Mouse (Mus musculus) hindbrain, embryonic 12.5 days (tissue): Measurements from ENCODE around the gene Igf2bp2. TPM values are rescaled to one million over a fixed set of nuclear protein-coding genes. Genes with fewer than 3 reads are reported as not detected.

Source experiments
- ATAC-seq: fragments of 200-750 bp; cut with Nextera tagmentation; 2 replicates; pipeline ENCODE4 v1.8.0; 2017; ENCODE audit warnings: moderate TSS enrichment; ENCODE audit not compliant: low FRiP score
- H3K27ac ChIP-seq: fragments of 300-500 bp; sonication (generic); 2 replicates; pipeline ENCODE4 v1.5.1; 2016; ENCODE audit warnings: mild to moderate bottlenecking
- H3K27me3 ChIP-seq: fragments of 300-500 bp; sonication (generic); 2 replicates; pipeline ENCODE4 v1.6.1; 2016; ENCODE audit warnings: mild to moderate bottlenecking
- H3K36me3 ChIP-seq: fragments of 300-500 bp; sonication (generic); 2 replicates; pipeline ENCODE4 v1.6.1; 2016; ENCODE audit warnings: mild to moderate bottlenecking
- H3K4me1 ChIP-seq: fragments of 300-500 bp; sonication (generic); 2 replicates; pipeline ENCODE4 v1.6.1; 2016
- H3K4me2 ChIP-seq: fragments of 300-500 bp; sonication (generic); replicated peaks from 2 replicates; pipeline ENCODE4 v1.6.1; 2016; ENCODE audit warnings: mild to moderate bottlenecking
- H3K4me3 ChIP-seq: fragments of 300-500 bp; sonication (generic); 2 replicates; pipeline ENCODE4 v1.5.1; 2016; ENCODE audit warnings: mild to moderate bottlenecking
- H3K9ac ChIP-seq: fragments of 300-500 bp; sonication (generic); 2 replicates; pipeline ENCODE4 v1.6.1; 2016; ENCODE audit warnings: mild to moderate bottlenecking, moderate library complexity
- H3K9me3 ChIP-seq: fragments of 300-500 bp; sonication (generic); replicated peaks from 2 replicates; pipeline ENCODE4 v1.6.1; 2016; ENCODE audit warnings: mild to moderate bottlenecking
- WGBS: fragments of 180-500 bp; shearing (Covaris S2); methylation state at CpG from one replicate; pipeline ENCODE4 v1.1.7; 2016; 5-methylcytosine and 5-hydroxymethylcytosine counted together
- polyA plus RNA-seq: library from polyadenylated mRNA; unstranded; fragments of >200 nt; fragmentation: Nextera tagmentation; extraction: Ambion mirVana; gene quantifications from 2 replicates; pipeline ENCODE4 v1.2.1, GENCODE M21; 2016

The Igf2bp2 gene
- 89.9 and 93.6 TPM in 2 replicates for polyA plus RNA-seq

- ATAC-seq, result peak; percentile 79
- Histone ChIP-seq H3K9me3 (no peaks in the 10 kb centered on the region), H3K27me3 (no peaks in the 10 kb centered on the region), H3K4me3 (peak within 1 kb of the TSS; percentile 77), H3K4me1 (peaks cover 31% of the 10 kb centered on the region), H3K4me2 (peak within 1 kb of the TSS; percentile 84), H3K36me3 (no peaks in the 10 kb centered on the region), H3K9ac (peak within 1 kb of the TSS; percentile 97), H3K27ac (peak within 1 kb of the TSS; percentile 86)
- WGBS, result 0% methylated on average over 86 of the region's 131 CpGs
Observed at GRCm38 (mm10) chr16:22162512-22163455, at the start of gene Igf2bp2. Gene Igf2bp2, minus strand, starts transcription at chr16:22163299.

DNA sequence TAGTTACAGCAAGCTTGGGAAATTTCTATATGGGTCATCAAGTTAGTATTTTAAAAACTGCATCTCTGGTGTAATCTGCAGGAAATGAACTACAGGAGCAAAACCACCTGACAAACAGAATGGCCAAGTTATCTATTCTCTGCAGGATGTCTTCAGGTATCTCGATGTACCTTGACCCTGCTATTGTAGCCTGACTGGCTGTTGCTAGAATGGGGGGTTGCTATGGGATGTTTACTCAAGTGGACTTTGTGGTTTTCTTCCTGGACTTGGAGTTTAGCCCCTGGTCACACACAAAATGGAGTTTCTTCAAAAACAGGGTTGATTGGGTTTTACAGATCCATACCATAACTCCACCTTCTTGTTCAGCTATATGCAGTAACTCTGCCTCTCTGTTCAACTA is 40.4 kb upstream of the Igf2bp2 start:
- Histone ChIP-seq H3K9ac (no peak overlapping the region), H3K9me3 (no peaks in the 10 kb centered on the region), H3K4me3 (no peak overlapping the region), H3K27me3 (no peaks in the 10 kb centered on the region), H3K36me3 (no peaks in the 10 kb centered on the region), H3K4me1 (no peaks in the 10 kb centered on the region), H3K4me2 (no peak overlapping the region), H3K27ac (no peak overlapping the region)
- no peak for ATAC-seq
- 97% methylated on average over 1 of the region's 1 CpGs for WGBS

GRCm38 (mm10) chr16:22201858-22202257 is 38.8 kb upstream of the Igf2bp2 start:
- Histone ChIP-seq H3K9ac (no peak overlapping the region), H3K27me3 (no peaks in the 10 kb centered on the region), H3K9me3 (no peaks in the 10 kb centered on the region), H3K4me1 (no peaks in the 10 kb centered on the region), H3K36me3 (no peaks in the 10 kb centered on the region), H3K27ac (no peak overlapping the region), H3K4me2 (no peak overlapping the region), H3K4me3 (no peak overlapping the region)
- WGBS, result 83% methylated on average over 3 of the region's 3 CpGs
- ATAC-seq, result no peak

DNA sequence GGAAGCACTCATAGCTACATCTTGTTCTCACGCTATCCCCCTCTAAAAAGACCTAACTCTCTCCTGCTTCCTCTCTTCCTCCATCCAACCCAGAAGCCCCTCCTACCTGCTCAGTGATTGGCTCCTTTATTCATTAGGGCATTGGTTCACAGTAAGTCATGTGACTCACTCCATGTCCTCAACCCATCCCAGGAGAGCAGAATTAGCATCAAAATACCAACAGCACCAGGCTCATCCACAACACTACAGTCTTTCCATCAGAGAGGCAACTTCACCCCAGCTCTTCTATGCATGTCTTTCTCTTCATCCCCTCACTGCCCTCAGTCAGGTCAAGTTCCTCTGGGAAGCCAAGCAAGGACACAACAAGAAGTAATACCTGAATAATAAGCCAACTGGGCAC is 37.4 kb upstream of the Igf2bp2 start:
- H3K4me1 ChIP-seq, result no peaks in the 10 kb centered on the region
- H3K4me2 ChIP-seq, result no peak overlapping the region
- H3K9ac ChIP-seq, result no peak overlapping the region
- H3K27ac ChIP-seq, result no peak overlapping the region
- no peaks in the 10 kb centered on the region for H3K36me3 ChIP-seq
- H3K9me3 ChIP-seq, result no peaks in the 10 kb centered on the region
- no peak overlapping the region for H3K4me3 ChIP-seq
- no peak for ATAC-seq
- WGBS, result 50% methylated on average over 1 of the region's 1 CpGs
- H3K27me3 ChIP-seq, result no peaks in the 10 kb centered on the region

- WGBS, result 80% methylated on average over 12 of the region's 12 CpGs
- no peak for ATAC-seq
Observed at GRCm38 (mm10) chr16:22187366-22187765, 24.3 kb upstream of the Igf2bp2 start.

GRCm38 (mm10) chr16:22185411-22185810 is 22.3 kb upstream of the Igf2bp2 start:
- ATAC-seq, result no peak
- no peak overlapping the region for H3K4me2 ChIP-seq
- H3K4me3 ChIP-seq, result no peak overlapping the region
- H3K36me3 ChIP-seq, result no peaks in the 10 kb centered on the region
- no peaks in the 10 kb centered on the region for H3K4me1 ChIP-seq
- H3K9me3 ChIP-seq, result no peaks in the 10 kb centered on the region
- 82% methylated on average over 3 of the region's 3 CpGs for WGBS
- no peak overlapping the region for H3K27ac ChIP-seq
- H3K27me3 ChIP-seq, result no peaks in the 10 kb centered on the region
- no peak overlapping the region for H3K9ac ChIP-seq

More at GRCm38 (mm10) chr16:22187366-22187765, 24.3 kb upstream of the Igf2bp2 start:
- no peak overlapping the region for H3K9ac ChIP-seq
- no peaks in the 10 kb centered on the region for H3K9me3 ChIP-seq
- H3K4me1 ChIP-seq, result no peaks in the 10 kb centered on the region
- H3K27ac ChIP-seq, result no peak overlapping the region
- H3K4me3 ChIP-seq, result no peak overlapping the region
- H3K4me2 ChIP-seq, result no peak overlapping the region
- no peaks in the 10 kb centered on the region for H3K27me3 ChIP-seq
- H3K36me3 ChIP-seq, result no peaks in the 10 kb centered on the region

- 97% methylated on average over 5 of the region's 5 CpGs for WGBS
- H3K4me3 ChIP-seq, result no peak overlapping the region
- no peaks in the 10 kb centered on the region for H3K27me3 ChIP-seq
- H3K9ac ChIP-seq, result no peak overlapping the region
- H3K36me3 ChIP-seq, result no peaks in the 10 kb centered on the region
- H3K27ac ChIP-seq, result no peak overlapping the region
- no peaks in the 10 kb centered on the region for H3K4me1 ChIP-seq
- no peak for ATAC-seq
- H3K4me2 ChIP-seq, result no peak overlapping the region
- H3K9me3 ChIP-seq, result no peaks in the 10 kb centered on the region
Observed at GRCm38 (mm10) chr16:22184113-22184512, 21.0 kb upstream of the Igf2bp2 start.

- no peak overlapping the region for H3K9ac ChIP-seq
- ATAC-seq, result no peak
- H3K27me3 ChIP-seq, result no peaks in the 10 kb centered on the region
- no peak overlapping the region for H3K4me2 ChIP-seq
- H3K27ac ChIP-seq, result no peak overlapping the region
- 84% methylated on average over 4 of the region's 4 CpGs for WGBS
- H3K9me3 ChIP-seq, result no peaks in the 10 kb centered on the region
- no peaks in the 10 kb centered on the region for H3K36me3 ChIP-seq
- no peak overlapping the region for H3K4me3 ChIP-seq
- H3K4me1 ChIP-seq, result no peaks in the 10 kb centered on the region
Observed at GRCm38 (mm10) chr16:22182286-22182685, 19.2 kb upstream of the Igf2bp2 start.

DNA sequence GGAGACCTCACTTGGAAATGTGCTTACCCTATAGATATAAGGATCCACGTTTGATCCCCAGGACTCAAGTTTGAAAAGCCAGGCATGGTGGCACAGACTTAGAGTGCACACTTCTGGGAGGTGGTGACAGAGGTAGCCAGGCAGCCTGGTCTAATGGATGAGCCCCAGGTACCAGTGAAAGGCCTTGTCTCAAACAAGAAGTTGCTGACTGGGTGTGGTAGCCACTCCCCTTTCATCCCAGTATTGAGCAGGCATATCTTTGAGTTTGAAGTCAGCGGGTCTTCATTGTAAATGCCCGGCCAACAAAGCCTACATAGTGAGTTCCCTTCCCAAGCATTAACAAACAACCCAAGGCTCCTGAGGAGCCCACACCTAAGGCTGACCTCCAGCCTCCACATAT is 15.7 kb upstream of the Igf2bp2 start:
- no peak overlapping the region for H3K4me3 ChIP-seq
- 0 out of 2 replicates have a peak, but pooled peaks cover 6% of the 10 kb centered on the region for H3K9me3 ChIP-seq
- WGBS, result 77% methylated on average over 3 of the region's 3 CpGs
- no peaks in the 10 kb centered on the region for H3K36me3 ChIP-seq
- H3K9ac ChIP-seq, result no peak overlapping the region
- no peak overlapping the region for H3K27ac ChIP-seq
- no peak for ATAC-seq
- H3K4me1 ChIP-seq, result no peaks in the 10 kb centered on the region
- no peak overlapping the region for H3K4me2 ChIP-seq
- H3K27me3 ChIP-seq, result no peaks in the 10 kb centered on the region

DNA sequence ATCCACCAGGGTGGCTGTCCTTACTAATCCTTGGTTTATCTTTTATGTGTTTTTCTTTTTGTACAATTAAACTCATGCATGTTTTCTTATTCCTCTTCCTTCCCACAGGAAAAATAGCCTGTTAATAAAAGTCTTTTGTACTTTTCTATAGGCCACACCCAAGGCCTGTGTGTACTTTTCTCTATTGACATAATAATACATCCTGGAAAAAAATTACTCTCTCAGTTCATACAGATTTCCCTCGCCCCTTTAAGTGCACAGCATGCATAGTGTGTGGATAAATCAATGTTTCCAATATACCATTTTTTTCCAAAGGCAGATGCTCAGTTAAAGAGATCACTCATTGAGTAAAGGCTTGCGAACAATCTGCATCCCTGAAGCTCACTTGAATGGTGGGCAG is 14.9 kb upstream of the Igf2bp2 start:
- WGBS, result 78% methylated on average over 2 of the region's 2 CpGs
- H3K36me3 ChIP-seq, result no peaks in the 10 kb centered on the region
- no peaks in the 10 kb centered on the region for H3K27me3 ChIP-seq
- no peaks in the 10 kb centered on the region for H3K4me1 ChIP-seq
- no peak overlapping the region for H3K4me2 ChIP-seq
- no peak for ATAC-seq
- no peak overlapping the region for H3K27ac ChIP-seq
- 0 out of 2 replicates have a peak, but pooled peaks cover 6% of the 10 kb centered on the region for H3K9me3 ChIP-seq
- no peak overlapping the region for H3K4me3 ChIP-seq
- no peak overlapping the region for H3K9ac ChIP-seq

DNA sequence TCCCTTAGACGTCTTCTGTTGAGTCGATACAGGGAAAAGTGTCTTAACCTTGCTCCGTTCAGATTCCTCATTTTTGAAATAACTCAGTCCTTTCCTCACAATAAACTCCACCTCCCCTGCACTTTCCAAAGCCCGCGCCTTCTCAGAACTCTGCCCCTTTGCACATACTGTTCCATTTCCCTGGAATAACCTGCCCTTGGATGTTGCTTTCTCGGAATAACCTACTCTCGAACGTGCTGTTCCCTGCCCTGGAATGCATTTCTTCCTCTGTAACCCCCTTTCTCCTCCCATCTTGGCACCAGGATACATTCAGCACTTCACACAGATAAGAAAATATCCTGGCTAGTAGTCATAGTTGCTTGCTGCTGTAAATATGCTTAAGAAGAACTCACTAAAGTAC is 5.6 kb upstream of the Igf2bp2 start:
- no peaks in the 10 kb centered on the region for H3K27me3 ChIP-seq
- no peaks in the 10 kb centered on the region for H3K9me3 ChIP-seq
- peaks cover 10% of the 10 kb centered on the region for H3K4me1 ChIP-seq
- no peak overlapping the region for H3K27ac ChIP-seq
- no peak overlapping the region for H3K4me2 ChIP-seq
- no peak for ATAC-seq
- no peak overlapping the region for H3K9ac ChIP-seq
- 93% methylated on average over 8 of the region's 8 CpGs for WGBS
- H3K36me3 ChIP-seq, result no peaks in the 10 kb centered on the region
- no peak overlapping the region for H3K4me3 ChIP-seq

DNA sequence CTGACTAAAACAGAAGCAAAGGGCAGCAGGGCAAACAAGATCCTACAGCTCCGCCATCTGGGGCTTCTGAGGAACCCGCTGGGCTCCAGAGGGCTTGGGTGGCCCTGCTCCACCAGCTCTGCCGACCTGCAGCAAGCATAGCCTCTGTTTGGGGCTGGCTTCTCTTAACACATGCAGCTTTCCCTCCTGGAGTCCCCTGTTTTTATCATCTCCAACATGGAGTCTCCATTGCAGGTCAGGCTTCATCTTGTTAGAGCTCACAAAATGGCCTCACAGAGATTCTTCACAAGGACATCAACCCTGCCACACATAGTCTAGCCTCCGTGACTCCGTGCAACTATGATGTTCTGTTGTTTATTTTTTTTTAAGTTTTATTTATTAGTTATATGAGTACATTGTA is 2.5 kb upstream of the Igf2bp2 start:
- H3K4me1 ChIP-seq, result peaks cover 13% of the 10 kb centered on the region
- H3K27ac ChIP-seq, result no peak overlapping the region
- no peak overlapping the region; the same call in 1 of the 2 replicates for H3K9ac ChIP-seq
- H3K27me3 ChIP-seq, result no peaks in the 10 kb centered on the region
- no peak overlapping the region for H3K4me2 ChIP-seq
- WGBS, result 85% methylated on average over 5 of the region's 5 CpGs
- H3K4me3 ChIP-seq, result no peak overlapping the region
- no peaks in the 10 kb centered on the region for H3K9me3 ChIP-seq
- H3K36me3 ChIP-seq, result no peaks in the 10 kb centered on the region
- ATAC-seq, result no peak

DNA sequence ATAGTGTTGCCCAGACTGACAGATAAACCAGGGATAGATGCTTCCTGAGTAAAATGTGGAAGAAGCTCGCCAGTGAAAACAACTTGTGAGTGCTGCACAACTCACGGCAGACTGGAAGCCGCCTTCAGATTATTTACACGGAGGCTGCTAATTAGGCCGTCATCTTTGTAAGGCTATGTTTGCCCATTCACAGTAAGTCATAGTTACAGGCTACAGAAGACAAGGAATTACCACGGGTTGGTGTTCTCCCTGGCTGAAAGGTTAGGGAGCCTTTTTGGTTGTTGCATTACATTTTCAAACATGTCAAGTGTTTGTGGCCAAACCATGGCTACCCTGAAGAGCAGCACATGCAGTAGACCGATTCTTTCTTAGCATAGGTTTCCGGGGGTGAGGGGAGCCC is 1.3 kb upstream of the Igf2bp2 start:
- WGBS, result 57% methylated on average over 8 of the region's 8 CpGs
- peak overlapping the region; percentile 84; the same call in 1 of the 2 replicates for H3K4me2 ChIP-seq
- H3K27ac ChIP-seq, result no peak overlapping the region
- ATAC-seq, result no peak
- H3K27me3 ChIP-seq, result no peaks in the 10 kb centered on the region
- H3K4me3 ChIP-seq, result no peak overlapping the region
- no peaks in the 10 kb centered on the region for H3K36me3 ChIP-seq
- peaks cover 21% of the 10 kb centered on the region for H3K4me1 ChIP-seq
- no peak overlapping the region for H3K9ac ChIP-seq
- no peaks in the 10 kb centered on the region for H3K9me3 ChIP-seq
